ENCODE assay signal across 8 mouse cellular contexts in genomic region chr4:134102742-134103119, GRCm38 (mm10). TPM values are rescaled to one million over a fixed set of nuclear protein-coding genes. Genes with fewer than 3 reads are reported as not detected.
DNase-seq lines count a peak whose midpoint lies in the region; ATAC-seq and TF ChIP-seq lines count a peak whose summit lies in the region.

No protein-coding gene starts in this region.

- ATAC-seq in limb, embryonic 14.5 days (ENCODE audit: low FRiP score, low read depth): peak; percentile 35; the same call in 1 of the 2 replicates
- no peak for ATAC-seq in stomach, embryonic 14.5 days (ENCODE audit: insufficient number of reproducible peaks, insufficient read depth, low FRiP score, low read depth)

- no peaks in the 10 kb centered on the region for H3K36me3 ChIP-seq in forebrain, embryonic 10.5 days (replicated peaks)
- H3K36me3 ChIP-seq in limb, embryonic 14.5 days (ENCODE audit: control insufficient read depth, insufficient read depth, low read length): no peaks in the 10 kb centered on the region
- H3K36me3 ChIP-seq in stomach, embryonic 14.5 days (ENCODE audit: control insufficient read depth, insufficient read depth, low read length): no peaks in the 10 kb centered on the region

- H3K27me3 ChIP-seq in forebrain, embryonic 10.5 days (ENCODE audit: poor library complexity, severe bottlenecking): no peaks in the 10 kb centered on the region
- H3K27me3 ChIP-seq in limb, embryonic 14.5 days (ENCODE audit: control insufficient read depth, insufficient read depth, low read length): no peaks in the 10 kb centered on the region
- H3K27me3 ChIP-seq in stomach, embryonic 14.5 days (ENCODE audit: control insufficient read depth, insufficient read depth, low read length): no peaks in the 10 kb centered on the region

- WGBS in forebrain, embryonic 10.5 days: 4% methylated on average over 21 of the region's 21 CpGs
- 4% methylated on average over 19 of the region's 21 CpGs for WGBS in limb, embryonic 14.5 days
- 5% methylated on average over 21 of the region's 21 CpGs for WGBS in stomach, embryonic 14.5 days

- peak overlapping the region; percentile 57 for H3K9ac ChIP-seq in limb, embryonic 14.5 days (ENCODE audit: low read depth, low read length, severe bottlenecking)
- H3K9ac ChIP-seq in stomach, embryonic 14.5 days (replicated peaks; ENCODE audit: low read depth, low read length): peak overlapping the region; percentile 38

- H3K4me3 ChIP-seq in forebrain, embryonic 10.5 days: peak overlapping the region; percentile 88
- peak overlapping the region; percentile 64 for H3K4me3 ChIP-seq in limb, embryonic 14.5 days (replicated peaks; ENCODE audit: low read length)
- peak overlapping the region; percentile 81 for H3K4me3 ChIP-seq in stomach, embryonic 14.5 days (ENCODE audit: low read depth, low read length)

- TF ChIP-seq POLR2A in limb, embryonic 14.5 days (IDR thresholded peaks at IDR 0.05; ENCODE audit: borderline replicate concordance, extremely low read depth, insufficient read depth, insufficient read length): no peak

- H3K4me2 ChIP-seq in limb, embryonic 14.5 days (replicated peaks; ENCODE audit: low read depth, low read length, severe bottlenecking): peak overlapping the region; percentile 79
- H3K4me2 ChIP-seq in stomach, embryonic 14.5 days (replicated peaks; ENCODE audit: low read depth, low read length): peak overlapping the region; percentile 68

- peak overlapping the region; percentile 82 for H3K27ac ChIP-seq in forebrain, embryonic 10.5 days
- H3K27ac ChIP-seq in limb, embryonic 14.5 days (replicated peaks; ENCODE audit: low read depth, low read length): no peak overlapping the region
- H3K27ac ChIP-seq in stomach, embryonic 14.5 days (ENCODE audit: low read length): 0 out of 2 replicates have a peak overlapping the region, but pooled peaks have one; percentile 10

- peaks cover 23% of the 10 kb centered on the region for H3K4me1 ChIP-seq in forebrain, embryonic 10.5 days
- no peaks in the 10 kb centered on the region for H3K4me1 ChIP-seq in limb, embryonic 14.5 days (ENCODE audit: control insufficient read depth, insufficient read depth, low read length)
- H3K4me1 ChIP-seq in stomach, embryonic 14.5 days (ENCODE audit: control insufficient read depth, insufficient read depth, low read length): 0 out of 2 replicates have a peak, but pooled peaks cover 3% of the 10 kb centered on the region

- DNase-seq in retina, adult 2 months (ENCODE audit: low read depth, low spot score): peak; percentile 76
- no peak for DNase-seq in retina, embryonic 14.5 days (ENCODE audit: low spot score)
- DNase-seq in forebrain, embryonic 10.5 days (ENCODE audit: extremely low spot score, low spot score): no peak
- no peak for DNase-seq in limb, embryonic 14.5 days (ENCODE audit: low spot score)
- no peak for DNase-seq in right cerebral cortex, postnatal 36 days (ENCODE audit: low spot score in 2 of 2)
- DNase-seq in urinary bladder, postnatal 25 days (ENCODE audit: low spot score): no peak
- DNase-seq in testis, postnatal 10 days (ENCODE audit: low spot score): no peak

- no peaks in the 10 kb centered on the region for H3K9me3 ChIP-seq in forebrain, embryonic 10.5 days
- H3K9me3 ChIP-seq in limb, embryonic 14.5 days (ENCODE audit: control insufficient read depth, low read length): no peaks in the 10 kb centered on the region
- H3K9me3 ChIP-seq in stomach, embryonic 14.5 days (ENCODE audit: control insufficient read depth, low read depth, low read length): no peaks in the 10 kb centered on the region

RNA-seq across cellular contexts. Expression of gene Ubxn11, which starts 0.4 kb away (rescaled TPM):
- 6.3 and 7.3 TPM in 2 replicates for polyA plus RNA-seq in forebrain, embryonic 10.5 days (2016; fragmentation: Nextera tagmentation; extraction: Ambion mirVana)
- polyA plus RNA-seq in limb, embryonic 14.5 days (2012; rRNA removed): 21.9 and 24.1 TPM in 2 replicates
- polyA plus RNA-seq in limb, embryonic 14.5 days (2014; fragmentation: Nextera tagmentation; extraction: Ambion mirVana): 7.6 and 12.0 TPM in 2 replicates
- polyA plus RNA-seq in stomach, embryonic 14.5 days (2014; fragmentation: Nextera tagmentation; extraction: Ambion mirVana): 7.0 and 8.3 TPM in 2 replicates

RNA-seq across cellular contexts. Expression of gene Cd52, which starts 7.8 kb away (rescaled TPM):
- 4.1 and 5.0 TPM in 2 replicates for polyA plus RNA-seq in forebrain, embryonic 10.5 days (2016; fragmentation: Nextera tagmentation; extraction: Ambion mirVana)
- polyA plus RNA-seq in limb, embryonic 14.5 days (2012; rRNA removed): 9.0 and 10.3 TPM in 2 replicates
- polyA plus RNA-seq in limb, embryonic 14.5 days (2014; fragmentation: Nextera tagmentation; extraction: Ambion mirVana): 15.5 and 18.1 TPM in 2 replicates
- 16.3 and 16.4 TPM in 2 replicates for polyA plus RNA-seq in stomach, embryonic 14.5 days (2014; fragmentation: Nextera tagmentation; extraction: Ambion mirVana)

RNA-seq across cellular contexts. Expression of gene Sh3bgrl3, which starts 25.9 kb away (rescaled TPM):
- 267 and 270 TPM in 2 replicates for polyA plus RNA-seq in forebrain, embryonic 10.5 days (2016; fragmentation: Nextera tagmentation; extraction: Ambion mirVana)
- polyA plus RNA-seq in limb, embryonic 14.5 days (2012; rRNA removed): 325 and 365 TPM in 2 replicates
- polyA plus RNA-seq in limb, embryonic 14.5 days (2014; fragmentation: Nextera tagmentation; extraction: Ambion mirVana): 532 and 538 TPM in 2 replicates
- polyA plus RNA-seq in stomach, embryonic 14.5 days (2014; fragmentation: Nextera tagmentation; extraction: Ambion mirVana): 403 and 435 TPM in 2 replicates

RNA-seq across cellular contexts. Expression of gene Crybg2, which starts 42.1 kb away (rescaled TPM):
- polyA plus RNA-seq in forebrain, embryonic 10.5 days (2016; fragmentation: Nextera tagmentation; extraction: Ambion mirVana): 1.7 and 3.5 TPM in 2 replicates
- 8.2 and 11.3 TPM in 2 replicates for polyA plus RNA-seq in limb, embryonic 14.5 days (2012; rRNA removed)
- 12.3 and 12.4 TPM in 2 replicates for polyA plus RNA-seq in limb, embryonic 14.5 days (2014; fragmentation: Nextera tagmentation; extraction: Ambion mirVana)
- 4.8 and 7.3 TPM in 2 replicates for polyA plus RNA-seq in stomach, embryonic 14.5 days (2014; fragmentation: Nextera tagmentation; extraction: Ambion mirVana)

RNA-seq across cellular contexts. Expression of gene Zfp683, which starts 49.1 kb away (rescaled TPM):
- not detected in 2 replicates for polyA plus RNA-seq in forebrain, embryonic 10.5 days (2016; fragmentation: Nextera tagmentation; extraction: Ambion mirVana)
- polyA plus RNA-seq in limb, embryonic 14.5 days (2012; rRNA removed): 0.04 and 0.08 TPM in 2 replicates
- polyA plus RNA-seq in limb, embryonic 14.5 days (2014; fragmentation: Nextera tagmentation; extraction: Ambion mirVana): not detected in 2 replicates
- polyA plus RNA-seq in stomach, embryonic 14.5 days (2014; fragmentation: Nextera tagmentation; extraction: Ambion mirVana): not detected in 2 replicates
